In the genomic region with DNA sequence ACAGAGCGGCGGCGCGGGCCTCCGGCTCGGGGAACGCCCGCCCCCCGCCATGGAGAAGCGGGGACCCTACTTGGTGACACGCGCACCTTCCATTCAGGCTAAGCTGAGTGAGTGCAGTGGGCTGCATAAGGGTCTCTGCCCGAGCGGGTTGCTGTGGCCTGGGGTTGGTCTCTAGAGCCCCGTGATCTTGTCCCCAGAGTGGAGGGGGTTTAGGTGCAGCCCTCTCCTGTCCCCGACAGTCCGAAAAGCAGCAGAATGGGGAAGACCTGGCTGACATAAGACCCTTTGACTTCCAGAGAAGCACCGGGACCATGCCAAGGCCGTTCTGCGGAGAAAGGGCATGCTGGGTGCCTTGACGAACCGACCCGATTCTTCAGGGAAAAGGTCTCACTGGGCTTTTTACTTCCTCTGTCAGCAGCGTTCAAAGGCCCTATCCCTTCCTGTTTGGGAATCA, we compare ENCODE assay signal across 8 mouse cellular contexts. TPM values are rescaled to one million over a fixed set of nuclear protein-coding genes. Genes with fewer than 3 reads are reported as not detected.
DNase-seq lines count a peak whose midpoint lies in the region; ATAC-seq lines count a peak whose summit lies in the region.

No protein-coding gene starts in this region.

- no peaks in the 10 kb centered on the region for H3K27me3 ChIP-seq in hindbrain, embryonic 14.5 days (ENCODE audit: control insufficient read depth, insufficient read depth, low read length)
- no peaks in the 10 kb centered on the region for H3K27me3 ChIP-seq in midbrain, embryonic 11.5 days (ENCODE audit: control insufficient read depth, insufficient read depth, low read length)

- H3K9me3 ChIP-seq in hindbrain, embryonic 14.5 days (ENCODE audit: control insufficient read depth, low read length): no peaks in the 10 kb centered on the region
- no peaks in the 10 kb centered on the region for H3K9me3 ChIP-seq in midbrain, embryonic 11.5 days (ENCODE audit: control insufficient read depth, low read length)

- peak overlapping the region; percentile 81 for H3K4me3 ChIP-seq in hindbrain, embryonic 14.5 days (replicated peaks; ENCODE audit: low read length)
- peak overlapping the region; percentile 89 for H3K4me3 ChIP-seq in midbrain, embryonic 11.5 days (ENCODE audit: low read depth, low read length)

- WGBS in hindbrain, embryonic 14.5 days: under 1% methylated on average over 24 of the region's 24 CpGs
- 0% methylated on average over 24 of the region's 24 CpGs for WGBS in midbrain, embryonic 11.5 days

- H3K9ac ChIP-seq in hindbrain, embryonic 14.5 days: peak overlapping the region; percentile 81
- peak overlapping the region; percentile 89 for H3K9ac ChIP-seq in midbrain, embryonic 11.5 days (ENCODE audit: low read length)

- DNase-seq in adrenal gland, postnatal 36 days: peak; percentile 49 to 54
- no peak for DNase-seq in adrenal gland, adult (ENCODE audit: inconsistent age in 2 of 2, low spot score in 1 of 2)
- DNase-seq in right cerebral cortex, postnatal 4 days: peak; percentile 33
- no peak for DNase-seq in right cerebral cortex, adult 2 months (ENCODE audit: low spot score in 2 of 2)
- no peak for DNase-seq in hindbrain, embryonic 14.5 days (ENCODE audit: low spot score)
- no peak for DNase-seq in midbrain, embryonic 11.5 days (ENCODE audit: low spot score, missing footprints)
- DNase-seq in left cerebral cortex, adult 8-10 months (ENCODE audit: low spot score in 2 of 2): no peak
- DNase-seq in spleen, adult 12 weeks (ENCODE audit: low spot score): no peak

- ATAC-seq in hindbrain, embryonic 14.5 days (ENCODE audit: low FRiP score): peak; percentile 77; the same call in 1 of the 2 replicates
- peak; percentile 83 for ATAC-seq in midbrain, embryonic 11.5 days (ENCODE audit: low FRiP score)

- peaks cover 58% of the 10 kb centered on the region for H3K36me3 ChIP-seq in hindbrain, embryonic 14.5 days (replicated peaks; ENCODE audit: control insufficient read depth, insufficient read depth)
- peaks cover 9% of the 10 kb centered on the region for H3K36me3 ChIP-seq in midbrain, embryonic 11.5 days (ENCODE audit: control insufficient read depth, insufficient read depth, low read length)

- peaks cover 20% of the 10 kb centered on the region for H3K4me1 ChIP-seq in hindbrain, embryonic 14.5 days (replicated peaks; ENCODE audit: control insufficient read depth, insufficient read depth, low read length)
- peaks cover 12% of the 10 kb centered on the region for H3K4me1 ChIP-seq in midbrain, embryonic 11.5 days (ENCODE audit: control insufficient read depth, insufficient read depth, low read length)

- peak overlapping the region; percentile 65 for H3K4me2 ChIP-seq in hindbrain, embryonic 14.5 days (replicated peaks)
- peak overlapping the region; percentile 87 for H3K4me2 ChIP-seq in midbrain, embryonic 11.5 days

- H3K27ac ChIP-seq in hindbrain, embryonic 14.5 days: peak overlapping the region; percentile 84
- H3K27ac ChIP-seq in midbrain, embryonic 11.5 days (ENCODE audit: low read depth, low read length): peak overlapping the region; percentile 69

RNA-seq across cellular contexts. Expression of a gene that starts 0.4 kb away (rescaled TPM):
- total RNA-seq in adrenal gland, postnatal 36 days (2021): 10 to 100 TPM; 25.2 to 26.3 TPM
- 21.2 and 23.1 TPM in 2 replicates for polyA plus RNA-seq in hindbrain, embryonic 14.5 days (2014; fragmentation: Nextera tagmentation; extraction: Ambion mirVana)
- polyA plus RNA-seq in midbrain, embryonic 11.5 days (2014; fragmentation: Nextera tagmentation; extraction: Ambion mirVana): 16.0 and 16.1 TPM in 2 replicates
- 10 to 100 TPM; 18.0 to 21.8 (median 20.4) TPM for total RNA-seq in left cerebral cortex, adult 8-10 months (2022)

RNA-seq across cellular contexts. Expression of a gene that starts 14.8 kb away (rescaled TPM):
- 10 to 100 TPM; 37.0 to 39.6 TPM for total RNA-seq in adrenal gland, postnatal 36 days (2021)
- polyA plus RNA-seq in hindbrain, embryonic 14.5 days (2014; fragmentation: Nextera tagmentation; extraction: Ambion mirVana): 54.7 and 60.0 TPM in 2 replicates
- 49.8 and 54.0 TPM in 2 replicates for polyA plus RNA-seq in midbrain, embryonic 11.5 days (2014; fragmentation: Nextera tagmentation; extraction: Ambion mirVana)
- 10 to 100 TPM; 64.0 to 74.0 (median 66.0) TPM for total RNA-seq in left cerebral cortex, adult 8-10 months (2022)

RNA-seq across cellular contexts. Expression of a gene that starts 16.7 kb away (rescaled TPM):
- 100 to 1,000 TPM; 547 to 578 TPM for total RNA-seq in adrenal gland, postnatal 36 days (2021)
- 956 and 1,017 TPM in 2 replicates for polyA plus RNA-seq in hindbrain, embryonic 14.5 days (2014; fragmentation: Nextera tagmentation; extraction: Ambion mirVana)
- 730 and 739 TPM in 2 replicates for polyA plus RNA-seq in midbrain, embryonic 11.5 days (2014; fragmentation: Nextera tagmentation; extraction: Ambion mirVana)
- total RNA-seq in left cerebral cortex, adult 8-10 months (2022): 100 to 1,000 TPM; 378 to 411 (median 394) TPM

RNA-seq across cellular contexts. Expression of a gene that starts 23.0 kb away (rescaled TPM):
- 10 to 100 TPM; 56.4 to 56.9 TPM for total RNA-seq in adrenal gland, postnatal 36 days (2021)
- 44.0 and 45.0 TPM in 2 replicates for polyA plus RNA-seq in hindbrain, embryonic 14.5 days (2014; fragmentation: Nextera tagmentation; extraction: Ambion mirVana)
- 58.2 and 62.6 TPM in 2 replicates for polyA plus RNA-seq in midbrain, embryonic 11.5 days (2014; fragmentation: Nextera tagmentation; extraction: Ambion mirVana)
- 10 to 100 TPM; 22.7 to 29.9 (median 27.9) TPM for total RNA-seq in left cerebral cortex, adult 8-10 months (2022)

RNA-seq across cellular contexts. Expression of a gene that starts 33.9 kb away (rescaled TPM):
- total RNA-seq in adrenal gland, postnatal 36 days (2021): 1 to 10 TPM; 1.4 to 4.0 TPM
- 17.0 and 19.7 TPM in 2 replicates for polyA plus RNA-seq in hindbrain, embryonic 14.5 days (2014; fragmentation: Nextera tagmentation; extraction: Ambion mirVana)
- 12.8 and 14.1 TPM in 2 replicates for polyA plus RNA-seq in midbrain, embryonic 11.5 days (2014; fragmentation: Nextera tagmentation; extraction: Ambion mirVana)
- 10 to 100 TPM; 16.0 to 19.5 (median 17.7) TPM for total RNA-seq in left cerebral cortex, adult 8-10 months (2022)

Comparison
In these comparisons a context has a peak if more than half of its experiments do, and no peak if none do; other contexts are left out.
1. DNase-seq: peak in adrenal gland, postnatal 36 days (2 of 2) and right cerebral cortex, postnatal 4 days (single experiment); none in adrenal gland, adult (0 of 2), right cerebral cortex, adult 2 months (0 of 2), hindbrain, embryonic 14.5 days (single experiment), midbrain, embryonic 11.5 days (single experiment), left cerebral cortex, adult 8-10 months (0 of 2) and spleen, adult 12 weeks (single experiment).